Mouse (Mus musculus): Measurements from ENCODE around the gene Asprv1. TPM values are rescaled to one million over a fixed set of nuclear protein-coding genes. Genes with fewer than 3 reads are reported as not detected.

Gene Asprv1
- total RNA-seq, 1 experiment from 2014 or later = not detected

GRCm38 (mm10) chr6:86615301-86615700, 12.7 kb upstream of the Asprv1 start:
- no peak for DNase-seq

DNA sequence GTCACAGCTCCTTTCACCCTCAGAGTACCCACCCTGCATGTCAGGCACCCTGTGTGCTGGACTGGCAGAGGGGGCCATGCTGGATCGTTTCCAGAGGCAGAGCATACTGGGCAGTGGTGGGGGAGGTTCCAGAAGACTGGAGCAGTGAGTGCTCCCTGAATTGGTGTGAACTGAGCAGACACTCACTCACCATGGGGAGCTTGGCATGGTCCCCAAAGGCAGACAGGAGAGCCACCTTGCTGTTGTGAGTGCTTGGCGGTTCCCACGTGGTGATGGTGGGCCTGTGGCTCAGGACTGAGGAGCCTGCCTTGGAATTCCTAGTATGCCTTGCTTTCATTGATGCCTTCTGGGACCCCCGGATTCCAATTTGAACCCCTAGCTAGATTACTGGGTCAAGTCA, 4.8 kb upstream of the Asprv1 start:
- DNase-seq = no peak

DNA sequence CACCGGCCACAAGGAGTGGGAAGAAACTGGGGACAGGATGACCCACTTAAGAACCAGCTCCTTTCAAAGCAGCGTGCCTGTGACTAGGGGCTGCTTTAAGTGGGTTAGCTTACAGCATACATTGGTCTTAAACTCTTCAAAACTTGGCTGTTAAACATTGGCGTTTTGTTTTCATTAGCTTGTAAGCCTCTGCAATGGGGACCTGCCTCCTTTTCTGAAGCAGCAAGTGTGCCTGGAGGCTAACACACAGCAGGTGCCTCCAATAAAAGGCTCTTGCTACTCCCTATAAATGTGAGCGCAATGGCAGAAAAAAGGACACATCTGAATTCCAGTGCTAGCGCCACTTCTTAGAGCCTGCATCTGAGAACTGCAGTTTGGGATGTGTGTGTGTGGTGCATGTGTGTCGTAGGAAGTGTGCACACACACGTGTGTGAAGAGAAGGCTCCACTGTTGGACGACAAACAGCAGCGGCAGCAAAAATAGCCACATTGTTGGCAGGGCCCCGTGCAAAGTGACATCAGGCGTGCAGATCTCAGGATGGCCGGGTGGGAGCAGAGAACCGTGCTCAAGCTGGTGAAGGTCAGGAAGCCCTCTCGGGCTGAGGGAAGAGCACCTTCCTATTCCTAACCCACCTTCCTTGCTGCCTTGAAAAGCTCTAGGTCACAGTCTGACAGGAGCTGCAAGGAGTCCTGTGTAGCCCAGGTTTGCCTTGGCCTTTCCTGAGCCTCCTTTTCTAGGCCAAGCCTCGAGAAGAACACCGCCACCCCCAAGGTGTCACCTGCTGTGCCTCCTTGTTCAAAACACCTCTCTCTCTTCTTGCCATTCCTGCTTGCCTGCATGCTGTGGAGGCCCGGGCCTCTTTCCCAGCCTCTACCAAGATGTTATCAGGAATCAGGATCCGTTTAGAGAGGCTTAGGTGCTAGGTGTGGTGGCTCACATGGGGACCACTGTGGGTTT, 3.6 kb upstream of the Asprv1 start:
- no peak for DNase-seq

GRCm38 (mm10) chr6:86630141-86630540, 2.2 kb downstream of the Asprv1 start:
- no peak for DNase-seq

GRCm38 (mm10) chr6:86636495-86636894, 8.5 kb downstream of the Asprv1 start:
- DNase-seq = peak; percentile 83

GRCm38 (mm10) chr6:86637171-86637835, 9.3 kb downstream of the Asprv1 start:
- no peak for DNase-seq

DNA sequence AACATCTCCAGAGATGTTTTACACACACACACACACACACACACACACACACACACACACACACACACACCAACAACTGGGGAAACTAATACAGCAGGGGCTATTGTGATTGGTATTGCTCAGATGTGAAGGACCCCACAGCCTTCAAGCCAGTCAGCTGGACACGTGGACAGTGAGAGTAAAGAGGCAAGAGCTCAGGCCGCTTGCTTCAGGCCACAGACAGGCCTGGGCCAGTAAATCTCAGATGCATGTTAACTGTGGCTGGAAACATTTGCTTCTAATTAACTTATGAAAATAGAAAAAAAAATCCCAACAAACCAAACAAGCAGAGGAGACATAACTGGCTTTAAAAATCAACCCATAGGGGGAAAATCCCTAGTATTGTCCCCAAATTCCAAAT, 9.9 kb downstream of the Asprv1 start:
- DNase-seq = no peak

- DNase-seq = no peak
These were observed 10.5 kb downstream of the Asprv1 start for GRCm38 (mm10) chr6:86638434-86638833.

DNA sequence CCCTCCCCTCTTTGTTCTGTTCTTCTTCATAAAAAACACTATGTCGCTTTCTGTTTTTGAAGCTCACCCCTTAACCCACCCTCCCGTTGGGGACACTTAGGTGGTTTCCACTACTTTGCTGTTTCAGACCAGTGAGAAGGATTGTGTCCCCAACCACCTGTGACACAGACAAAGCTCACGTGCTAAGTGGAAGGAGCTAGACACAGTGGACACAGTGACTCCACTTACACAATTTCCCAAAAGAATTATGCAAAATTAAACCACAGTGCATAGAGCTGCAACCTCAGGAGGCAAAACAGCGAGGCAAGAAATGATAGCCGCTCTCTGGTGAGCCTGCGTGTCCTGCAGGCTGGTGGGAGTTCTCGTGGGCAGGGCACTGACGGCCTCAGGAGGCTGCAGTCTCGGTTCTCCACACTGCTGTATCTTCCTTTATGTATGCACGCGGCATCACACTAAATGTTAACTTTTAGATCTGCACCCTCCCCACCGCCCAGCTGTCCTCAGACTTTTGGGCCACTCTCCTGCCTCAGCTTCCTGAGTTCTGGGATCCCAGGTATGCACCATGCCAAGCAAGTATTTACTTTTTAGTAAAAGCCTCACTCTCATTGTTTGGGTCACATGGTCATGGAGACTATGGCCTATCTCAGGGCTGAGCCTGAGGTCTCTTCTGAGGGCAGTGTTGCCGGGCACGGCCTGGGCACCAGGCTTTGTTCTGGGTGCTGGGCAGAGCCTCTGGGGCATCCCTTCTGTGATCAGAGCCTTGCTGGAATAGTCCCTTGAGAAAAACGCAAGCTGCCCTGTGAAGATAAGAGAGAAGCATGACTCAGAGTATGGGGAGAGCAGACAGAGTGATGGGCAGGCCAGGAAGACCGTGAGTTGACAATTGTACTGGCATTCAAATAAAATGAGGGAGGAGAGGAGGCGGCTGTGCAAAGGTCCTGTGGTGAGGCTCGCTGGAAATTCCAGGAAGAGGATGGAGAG, 11.5 kb downstream of the Asprv1 start:
- DNase-seq = peak; percentile 16

DNA sequence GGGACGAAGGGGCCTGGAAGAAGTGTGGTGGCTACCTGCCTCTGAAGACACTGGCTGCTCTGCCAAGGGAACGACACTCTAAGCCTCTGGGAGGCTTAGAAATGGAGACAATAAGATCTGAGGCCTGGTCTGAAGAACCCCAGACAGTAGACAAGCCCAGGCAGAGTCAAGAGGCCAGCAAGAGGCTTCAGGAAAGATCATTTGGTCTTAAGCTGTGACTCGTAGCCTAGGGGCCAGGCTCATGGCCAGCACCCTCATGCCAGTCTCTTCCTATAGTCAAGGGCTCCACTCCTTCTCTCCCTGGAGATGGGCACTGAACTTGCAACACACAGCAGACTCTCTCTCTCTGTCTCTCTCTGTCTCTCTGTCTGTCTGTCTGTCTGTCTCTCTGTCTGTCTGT, 12.2 kb downstream of the Asprv1 start:
- no peak for DNase-seq

DNA sequence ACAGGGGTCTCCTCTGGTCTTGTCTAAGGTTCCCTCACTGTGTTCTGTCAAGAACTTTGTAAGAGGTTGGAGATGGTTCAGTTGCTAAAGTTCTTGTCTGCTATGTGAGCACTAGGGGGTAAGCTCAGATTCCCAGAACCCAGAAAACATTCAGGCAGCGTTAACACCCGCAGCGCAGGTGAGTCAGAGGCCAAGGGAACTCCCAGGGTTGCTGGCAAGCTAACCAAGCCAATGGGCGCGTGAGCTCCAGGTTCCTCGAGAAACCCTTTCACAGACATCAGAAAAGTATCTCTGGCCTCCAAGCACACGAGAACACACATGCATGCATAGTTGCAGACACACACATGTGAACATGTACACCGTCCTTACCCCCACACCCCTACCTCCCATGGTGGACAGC, 12.8 kb downstream of the Asprv1 start:
- peak; percentile 48 for DNase-seq

GRCm38 (mm10) chr6:86641716-86642115, 13.8 kb downstream of the Asprv1 start:
- no peak for DNase-seq

- DNase-seq = no peak
These were observed 16.9 kb downstream of the Asprv1 start for GRCm38 (mm10) chr6:86644775-86645400.

GRCm38 (mm10) chr6:86645551-86645950, 17.6 kb downstream of the Asprv1 start:
- no peak for DNase-seq

DNA sequence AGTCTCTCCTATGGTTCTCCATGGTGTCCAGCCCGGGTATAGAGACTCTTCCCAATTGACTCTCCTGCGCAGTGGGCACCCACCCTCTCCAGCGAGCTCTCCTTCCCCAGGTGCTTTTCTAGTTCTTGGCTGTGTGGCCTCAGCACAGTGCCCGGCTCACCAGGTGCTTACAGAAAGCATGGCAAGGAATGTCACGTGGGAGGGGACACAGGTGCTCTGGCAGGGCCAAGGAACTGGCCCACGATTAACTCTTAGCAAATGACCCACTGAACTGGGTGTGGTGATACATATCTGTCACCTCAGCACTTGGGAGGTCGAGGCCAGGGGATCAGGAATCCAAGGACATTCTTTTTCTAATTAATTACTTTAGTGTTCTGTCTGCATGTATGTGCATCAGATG, 18.2 kb downstream of the Asprv1 start:
- DNase-seq = no peak

- no peak for DNase-seq
These were observed 25.1 kb downstream of the Asprv1 start for GRCm38 (mm10) chr6:86653026-86653425.

GRCm38 (mm10) chr6:86654270-86654916, 26.4 kb downstream of the Asprv1 start:
- DNase-seq = peak; percentile 34

DNA sequence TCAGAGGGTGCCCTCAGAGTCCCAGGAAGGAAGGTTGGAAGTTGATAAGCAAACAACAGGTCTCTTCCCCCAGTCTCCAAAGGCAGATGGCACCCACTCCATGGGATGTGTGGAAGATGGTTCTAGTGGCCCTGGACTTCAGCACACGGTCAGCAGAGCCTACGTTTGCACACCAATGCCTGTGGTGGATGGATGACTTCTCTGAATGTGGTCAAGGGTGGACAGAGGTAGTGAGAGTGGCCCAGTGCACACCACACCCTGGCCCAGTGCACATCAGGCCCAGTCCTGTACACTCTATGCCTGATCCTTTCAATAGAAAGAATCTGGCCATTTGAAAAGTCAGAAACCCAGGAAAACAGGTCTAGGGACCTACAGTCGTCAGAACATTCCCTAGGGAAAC, 30.5 kb downstream of the Asprv1 start:
- no peak for DNase-seq

- no peak for DNase-seq
These were observed 32.4 kb downstream of the Asprv1 start for GRCm38 (mm10) chr6:86660161-86660877.

GRCm38 (mm10) chr6:86665076-86665475, 37.1 kb downstream of the Asprv1 start:
- DNase-seq = no peak
